Mouse (Mus musculus): ENCODE measurements at regions not wholly inside any gene's neighbourhood (a gene's known extent, or its start where the extent isn't known, plus 50 kb on each side); places are given as distances from the start of the nearest gene placed in this dataset.

DNA sequence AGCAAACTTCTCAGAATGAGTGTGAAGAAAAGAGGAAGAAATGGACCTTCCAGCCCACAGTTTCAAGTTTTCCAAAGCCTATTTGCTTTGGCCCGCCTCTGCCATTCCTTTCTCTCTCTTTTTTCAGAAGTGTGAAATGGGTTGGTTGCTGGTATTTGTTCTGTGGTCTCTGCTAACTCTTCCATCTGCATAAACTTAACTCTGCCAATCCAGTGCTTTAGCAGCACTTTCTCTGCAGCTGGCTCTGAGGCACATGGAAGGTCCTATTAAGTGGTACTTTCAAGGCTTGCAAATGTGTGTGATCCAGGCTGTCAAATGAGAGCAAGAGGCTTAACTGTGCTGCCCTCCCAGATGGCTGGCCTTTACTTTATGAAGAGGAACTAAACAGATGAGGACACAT is 383.6 kb downstream of the Gm826 start:
- DNase-seq (ENCODE audit: low spot score in 2 of 2): no peak

DNA sequence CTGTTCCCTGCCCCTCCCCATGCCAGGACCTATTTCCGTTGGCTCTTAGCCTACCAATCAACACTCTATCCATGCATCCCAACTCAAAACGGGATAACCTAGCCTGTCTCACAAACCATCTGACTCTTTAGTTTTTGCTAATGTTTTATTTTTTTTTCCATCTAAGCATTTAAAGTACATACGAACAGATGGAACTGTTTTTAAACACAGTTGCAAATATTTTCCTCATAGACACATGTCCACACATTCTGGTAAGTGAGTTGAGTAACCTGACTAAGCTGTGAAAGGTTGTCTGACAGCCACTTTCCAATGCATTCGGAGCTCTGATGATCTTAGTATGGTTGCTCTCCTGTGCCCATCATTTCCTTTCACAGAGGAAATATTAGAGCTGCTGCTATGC is 384.9 kb downstream of the Gm826 start:
- DNase-seq (ENCODE audit: low spot score in 2 of 2): no peak

DNA sequence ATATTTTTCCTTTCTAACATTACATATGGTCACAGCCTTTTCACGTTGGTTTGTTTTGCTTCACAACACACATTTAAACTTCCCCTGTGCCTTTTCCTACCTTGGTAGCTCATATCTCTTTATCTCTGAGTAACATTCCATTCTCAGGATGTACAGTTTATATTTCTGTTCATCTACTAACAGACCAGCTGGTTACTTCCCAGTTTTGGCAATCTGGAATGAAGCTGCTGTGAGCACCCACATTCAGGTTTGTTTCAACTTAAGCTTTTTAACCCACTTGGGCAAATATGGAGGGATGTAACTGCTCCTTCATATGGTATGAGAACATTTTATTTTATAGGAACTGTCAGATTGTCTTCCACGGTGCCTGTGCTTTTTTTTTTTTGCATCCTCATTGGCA is 403.2 kb downstream of the Gm826 start:
- no peak for DNase-seq (ENCODE audit: low spot score in 2 of 2)

DNA sequence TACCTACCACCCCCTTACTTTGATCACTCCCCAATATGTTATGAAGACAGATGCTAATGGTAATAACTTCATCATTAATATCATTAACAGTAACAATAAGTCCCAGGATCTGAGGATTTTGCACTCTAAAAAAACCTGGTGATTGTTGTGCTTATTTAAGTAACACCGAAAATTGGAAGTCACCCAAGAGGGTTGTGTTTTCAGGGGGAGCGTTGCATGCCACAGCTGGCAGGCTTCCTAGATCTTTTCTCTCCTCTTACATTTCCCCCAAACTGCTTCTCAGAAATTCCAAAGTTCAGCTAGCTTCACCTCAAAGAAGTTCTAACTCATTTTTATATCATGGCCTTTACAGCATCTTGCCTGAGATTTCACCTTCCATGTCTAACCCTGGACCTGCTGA is 444.3 kb downstream of the Gm826 start:
- DNase-seq (ENCODE audit: low spot score in 2 of 2): no peak

DNA sequence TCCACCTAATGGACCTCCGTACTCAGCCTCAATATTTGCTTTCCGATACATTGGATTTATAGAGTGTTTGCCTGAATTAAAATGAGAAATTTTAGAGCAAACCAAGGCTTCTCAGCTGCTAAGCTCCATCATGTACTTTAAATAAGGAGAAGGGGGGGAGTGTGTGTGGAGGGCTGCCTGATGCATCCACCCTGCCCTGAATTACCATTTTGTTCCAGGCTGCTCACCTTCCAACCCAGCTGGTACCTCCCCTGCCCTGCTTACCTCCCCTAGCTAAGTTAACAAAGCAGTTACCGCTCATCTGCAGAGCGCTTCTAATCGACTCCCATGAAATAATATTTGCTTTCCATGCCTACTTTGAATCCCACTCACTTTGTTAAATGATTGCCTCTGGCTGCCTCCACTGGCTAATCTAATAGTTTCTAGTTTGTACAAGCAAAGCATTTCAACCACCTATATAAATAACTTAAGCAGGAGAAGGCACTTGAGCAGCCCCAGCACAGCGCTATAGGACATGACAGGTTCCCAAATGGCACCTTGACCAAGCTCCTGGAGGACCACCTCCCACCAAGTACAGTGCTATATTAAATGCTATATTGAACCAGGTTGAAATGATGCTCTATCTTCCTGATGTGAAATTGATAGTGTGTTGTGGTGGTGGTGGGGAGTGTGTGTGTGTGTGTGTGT is 449.0 kb downstream of the Gm826 start:
- no peak for DNase-seq (ENCODE audit: low spot score in 2 of 2)

DNA sequence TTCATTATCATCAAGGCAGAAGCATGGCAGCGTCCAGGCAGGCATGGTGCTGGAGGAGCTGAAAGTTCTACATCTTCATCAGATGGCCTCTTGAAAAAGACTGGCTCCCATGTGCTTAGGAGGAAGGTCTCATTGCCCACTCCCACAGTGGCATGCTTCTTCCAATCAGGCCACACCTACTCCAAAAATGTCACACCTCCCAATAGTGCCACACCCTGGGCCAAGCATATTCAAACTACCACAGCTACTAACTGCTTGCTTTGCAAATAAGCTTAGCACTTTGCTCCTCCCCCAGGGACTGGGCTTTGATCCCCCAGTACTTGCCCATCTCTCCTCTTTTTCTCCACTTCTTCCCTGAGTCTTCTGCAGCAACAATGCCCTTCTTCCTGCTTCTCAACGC is 467.0 kb downstream of the Gm826 start:
- DNase-seq (ENCODE audit: low spot score in 2 of 2): no peak

DNA sequence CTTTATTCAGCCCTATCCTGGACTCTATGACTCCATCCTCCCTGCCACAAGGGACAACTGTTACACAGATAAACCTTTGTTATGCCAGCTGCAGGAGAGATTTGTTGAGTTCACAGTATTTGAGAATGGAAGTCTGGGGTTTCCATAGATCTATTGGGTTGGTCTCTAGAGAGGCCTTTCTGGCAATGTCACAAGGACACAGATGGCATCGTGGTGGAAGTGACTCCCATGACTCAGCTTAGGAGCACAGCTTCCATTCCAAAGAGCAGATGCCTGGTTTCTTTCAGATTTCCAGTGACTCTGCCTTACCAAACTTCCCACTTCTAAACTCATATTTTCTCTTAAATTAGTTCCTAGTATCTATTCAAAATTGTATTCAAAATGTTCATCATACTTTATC is 467.6 kb downstream of the Gm826 start:
- no peak for DNase-seq (ENCODE audit: low spot score in 2 of 2)

DNA sequence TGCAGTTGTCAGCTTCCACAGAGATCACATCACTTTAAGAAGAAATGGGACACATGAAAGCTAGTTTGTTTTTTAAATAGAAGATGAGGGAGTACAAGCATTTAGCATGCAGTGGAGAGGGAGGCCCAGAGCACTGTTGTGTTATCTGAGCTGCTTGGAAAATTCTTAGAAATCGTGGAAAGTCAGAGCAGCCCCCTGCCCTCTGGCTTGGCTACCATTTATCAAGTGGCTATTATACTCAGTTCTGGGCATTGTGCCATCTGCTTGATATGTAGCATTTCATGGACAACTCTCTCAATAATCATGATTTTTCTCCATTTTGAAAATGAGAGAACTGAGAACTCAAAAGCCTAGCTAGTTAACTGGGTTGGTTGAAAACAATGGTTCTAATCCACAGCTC is 470.8 kb downstream of the Gm826 start:
- DNase-seq (ENCODE audit: low spot score in 2 of 2): no peak

DNA sequence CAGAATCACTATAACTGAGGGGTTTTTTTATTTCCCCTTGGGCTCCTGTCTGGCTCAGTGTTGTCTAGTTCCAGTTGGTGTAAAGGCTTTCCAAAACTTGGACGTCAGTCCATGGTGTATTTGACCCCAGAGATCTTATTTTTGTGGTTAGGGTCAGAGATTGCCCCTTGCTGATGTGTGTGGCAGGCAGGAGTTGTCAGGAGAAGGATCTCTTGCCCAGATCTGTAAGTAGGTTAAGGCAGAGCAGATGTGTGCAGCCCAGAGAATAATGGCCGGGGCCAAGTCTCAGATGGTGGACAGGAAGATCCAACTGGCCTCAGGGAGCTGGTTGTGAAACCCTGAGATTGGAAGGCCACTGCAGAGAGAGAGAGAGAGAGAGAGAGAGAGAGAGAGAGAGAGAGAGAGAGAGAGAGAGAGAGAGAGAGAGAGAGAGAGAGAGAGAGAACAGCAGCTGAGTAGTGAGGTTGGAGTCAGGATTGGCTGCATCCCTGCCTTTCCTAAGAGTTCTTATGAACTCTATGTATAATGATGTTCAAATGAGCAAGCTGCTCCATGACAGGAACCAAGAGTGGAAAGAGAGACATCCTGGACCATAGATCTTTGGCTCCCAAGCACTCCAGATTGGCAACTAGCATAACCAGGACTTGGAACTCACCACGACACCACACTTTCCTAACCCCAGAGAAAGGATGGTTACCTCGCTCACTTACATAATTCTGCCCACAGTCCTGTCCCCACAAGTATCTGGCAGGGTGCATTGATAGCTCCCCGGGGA is 479.9 kb downstream of the Gm826 start:
- DNase-seq (ENCODE audit: low spot score in 2 of 2): no peak

DNA sequence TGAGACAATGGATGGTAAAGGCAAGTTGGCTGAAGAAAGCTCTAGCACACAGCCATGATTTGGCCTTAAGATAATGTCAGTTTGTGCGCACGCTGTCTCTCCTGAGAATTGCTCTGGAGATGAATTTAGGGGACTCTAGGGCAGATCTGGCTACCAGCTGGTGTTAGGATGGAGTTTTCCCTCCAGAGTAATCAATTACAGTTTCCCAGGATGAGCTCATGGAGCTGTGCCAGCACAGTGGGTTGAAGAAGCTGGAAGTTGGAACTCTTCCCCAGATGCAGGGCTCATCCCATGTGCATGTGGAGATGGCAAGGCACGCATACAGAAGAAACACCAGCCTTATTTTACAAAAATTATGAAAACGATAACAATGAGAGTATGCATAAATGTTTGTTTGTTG is 481.0 kb downstream of the Gm826 start:
- DNase-seq (ENCODE audit: low spot score in 2 of 2): no peak

DNA sequence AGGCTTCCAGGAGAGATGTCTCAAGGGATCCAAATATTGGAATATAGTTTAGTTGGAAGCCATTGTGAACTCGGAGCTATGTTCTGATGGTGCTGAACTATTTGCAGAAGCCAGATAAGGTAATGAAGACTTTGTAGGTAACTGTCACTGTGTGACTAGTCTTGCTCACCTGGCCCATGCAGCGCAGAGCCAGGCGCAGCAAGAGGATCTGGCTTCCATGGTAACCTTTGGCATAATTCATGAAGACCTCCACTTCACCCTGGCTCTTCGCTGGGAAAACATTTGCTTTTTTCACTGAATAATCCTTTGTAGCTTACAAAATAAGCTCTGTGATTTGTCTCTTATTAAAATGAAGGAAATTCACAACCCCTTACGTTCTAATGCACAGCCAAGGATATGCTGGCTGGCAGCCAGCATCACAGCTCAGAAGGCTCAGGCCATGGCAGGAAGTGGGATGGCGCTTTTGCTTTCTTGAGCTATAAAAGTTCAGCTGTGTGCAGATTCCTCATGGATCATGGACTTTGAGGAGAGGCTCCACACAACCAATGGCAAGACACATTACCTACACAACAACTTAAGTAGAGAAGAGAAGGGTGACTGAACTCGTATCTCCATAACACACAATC is 501.4 kb downstream of the Gm826 start:
- DNase-seq (ENCODE audit: low spot score in 2 of 2): no peak

DNA sequence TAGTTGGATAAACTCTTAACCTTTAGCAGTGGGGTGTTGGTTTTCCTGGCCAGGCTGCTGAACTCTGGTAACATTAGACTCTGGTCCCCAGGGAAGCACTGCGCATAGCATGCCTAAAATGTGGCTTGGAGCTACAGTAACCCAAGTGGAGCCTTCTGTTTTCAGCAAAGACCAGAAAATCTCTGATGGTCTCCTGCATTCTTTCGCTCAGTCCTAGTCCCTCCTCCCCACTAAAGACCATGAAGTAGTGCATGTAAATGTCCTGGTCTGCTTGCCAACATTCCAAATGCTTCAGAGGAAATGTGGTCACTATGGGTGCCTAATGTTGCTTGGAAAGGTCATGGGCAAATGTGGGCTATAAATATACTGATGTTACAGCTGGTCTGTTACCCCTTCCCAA is 507.5 kb downstream of the Gm826 start:
- DNase-seq (ENCODE audit: low spot score in 2 of 2): no peak

DNA sequence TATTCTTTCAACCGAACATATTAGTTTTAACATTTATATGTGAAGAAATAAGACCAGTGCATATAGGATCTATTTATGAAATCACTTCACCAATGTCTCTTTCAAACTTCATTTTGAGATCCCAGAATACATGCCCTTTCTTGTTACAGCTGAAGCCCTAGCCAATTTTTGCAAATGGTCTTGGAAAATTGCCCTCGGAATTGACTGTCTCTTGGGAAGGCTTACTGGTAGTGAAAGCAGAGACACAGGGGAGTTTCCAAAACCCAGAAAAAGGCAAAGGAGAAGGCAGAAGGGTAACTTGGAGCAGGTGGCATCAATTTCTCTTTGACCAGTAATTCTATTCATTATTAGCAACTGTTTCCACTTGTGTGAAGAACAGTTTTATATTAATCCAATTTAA is 515.4 kb downstream of the Gm826 start:
- DNase-seq (ENCODE audit: low spot score in 2 of 2): no peak

DNA sequence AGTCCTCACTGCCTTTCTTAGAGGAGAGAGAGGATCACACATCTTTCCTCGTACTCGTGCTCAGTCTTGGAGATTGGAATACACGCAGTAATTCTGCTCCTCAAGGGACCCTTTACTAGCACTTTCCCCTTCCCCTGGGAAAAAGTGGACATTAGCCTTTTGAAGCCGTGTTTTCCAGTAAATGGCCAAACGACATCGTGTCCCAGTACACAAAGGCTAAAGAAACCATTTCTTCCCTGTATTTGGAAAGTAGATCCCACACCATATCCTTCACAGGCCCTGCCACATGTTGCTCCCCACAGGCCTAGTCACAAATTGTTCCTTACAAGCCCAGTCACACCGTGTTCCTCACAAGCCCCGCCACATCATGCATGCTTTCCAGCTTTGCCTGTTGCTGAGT is 517.6 kb downstream of the Gm826 start:
- no peak for DNase-seq (ENCODE audit: low spot score in 2 of 2)

All from frontal cortex, postnatal 25 days (tissue).